Mouse (Mus musculus) cerebellum, postnatal 10 days (tissue): ENCODE measurements at regions not wholly inside any gene's neighbourhood (a gene's known extent, or its start where the extent isn't known, plus 50 kb on each side); places are given as distances from the start of the nearest gene placed in this dataset.

Experiments
- DNase-seq, 2 experiments: peaks; one replicate each; pipeline ENCODE4 v3.0.0; 2021; ENCODE audit warnings: mixed read lengths in 2 of 2

DNA sequence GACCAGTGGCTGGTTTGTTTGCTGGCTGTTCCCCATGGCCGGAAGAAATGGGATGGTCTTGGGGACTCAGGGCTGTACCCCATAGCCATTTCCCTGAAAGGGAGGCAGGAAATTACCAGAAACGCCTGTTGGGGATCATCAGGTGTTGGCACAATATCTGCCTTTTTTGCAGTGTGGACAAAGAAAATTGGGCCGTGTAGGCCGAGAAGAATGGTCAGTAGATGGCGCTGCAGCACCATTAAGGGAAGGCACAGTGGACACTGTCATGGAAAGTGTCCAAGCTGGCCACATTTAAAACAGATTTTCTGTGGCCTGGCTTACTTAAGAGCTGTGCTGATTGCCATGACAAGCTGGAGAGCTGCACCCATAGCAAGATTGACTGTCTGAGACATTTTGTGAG lies 358.1 kb downstream of the Slxl1 start:
- DNase-seq, result peak in 1 of 2 experiments; percentile 1
